Mouse (Mus musculus) urinary bladder, postnatal 14 days (tissue): ENCODE measurements around the gene Shroom2.
A peak's percentile ranks its signal among the peaks of the same experiment; 100 is the strongest.
"Not testable (repeated sequence)": the region's sequence is repeated elsewhere in the genome, so short reads cannot be mapped to it uniquely, and the experiment has no call there.

Experiments used
- DNase-seq: peaks from one replicate; pipeline ENCODE4 v3.0.0; 2021; ENCODE audit warnings: low spot score

Gene Shroom2

GRCm38 (mm10) chrX:152768891-152769599, at the start of gene Shroom2:
Gene Shroom2, minus strand, starts transcription at chrX:152769465.
- DNase-seq, result peak; percentile 6

DNA sequence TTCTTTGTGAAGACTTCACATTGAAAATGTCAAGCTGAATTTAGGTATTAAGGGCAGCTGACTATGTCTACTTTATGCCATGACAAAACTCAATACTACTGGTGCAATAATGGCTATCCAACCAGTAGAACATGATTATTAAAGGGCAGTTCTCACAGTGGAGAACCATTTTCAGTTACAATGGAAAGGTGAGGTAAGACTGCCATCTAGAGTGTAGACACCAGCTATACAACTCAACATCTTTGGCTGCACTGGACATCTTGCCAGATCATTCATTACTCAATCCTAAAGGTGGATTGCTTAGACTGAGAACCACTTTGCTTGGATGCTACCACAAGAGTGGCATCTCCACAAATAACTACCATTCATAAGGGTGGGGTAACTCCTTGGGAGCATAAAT, 49.7 kb upstream of the Shroom2 start:
- DNase-seq, result no peak

GRCm38 (mm10) chrX:152813339-152813738, 44.1 kb upstream of the Shroom2 start:
- no peak for DNase-seq

DNA sequence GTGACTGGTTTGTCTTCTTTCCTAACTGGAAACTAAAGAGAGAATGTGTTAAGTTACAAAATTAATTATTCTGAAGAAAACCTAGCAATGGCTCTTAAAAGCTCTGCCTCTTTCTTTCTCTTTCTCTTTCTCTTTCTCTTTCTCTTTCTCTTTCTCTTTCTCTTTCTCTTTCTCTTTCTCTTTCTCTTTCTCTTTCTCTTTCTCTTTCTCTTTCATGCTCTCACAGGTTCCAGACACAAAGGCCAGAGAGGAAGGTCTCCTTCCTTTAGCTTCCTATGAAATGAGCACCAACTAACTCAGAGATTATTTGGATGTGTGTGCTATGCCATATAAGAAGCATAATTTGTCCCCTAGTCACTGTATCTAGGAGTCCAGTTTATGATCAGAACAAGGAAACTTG, 36.1 kb upstream of the Shroom2 start:
- no peak for DNase-seq

GRCm38 (mm10) chrX:152788611-152789010, 19.3 kb upstream of the Shroom2 start:
- no peak for DNase-seq

DNA sequence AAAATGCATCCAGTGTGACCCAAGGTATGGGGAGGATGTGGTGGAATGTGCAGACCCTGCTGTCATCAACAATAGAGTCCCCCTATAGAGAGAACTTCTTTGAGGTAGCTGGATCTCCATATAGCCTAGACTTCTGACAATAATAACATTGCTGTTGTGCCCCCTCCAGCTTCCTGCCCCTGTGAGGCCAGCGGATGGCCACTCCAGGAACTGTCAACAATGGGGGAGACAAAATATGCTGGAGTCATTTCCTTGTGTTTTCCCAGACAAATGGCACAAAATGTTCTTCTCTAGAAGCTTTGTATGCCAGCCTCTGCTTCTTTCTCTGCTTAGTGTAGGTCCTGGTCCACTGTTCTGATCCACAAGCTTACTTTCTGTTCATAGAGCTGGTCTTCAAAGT, 18.9 kb upstream of the Shroom2 start:
- DNase-seq, result no peak

DNA sequence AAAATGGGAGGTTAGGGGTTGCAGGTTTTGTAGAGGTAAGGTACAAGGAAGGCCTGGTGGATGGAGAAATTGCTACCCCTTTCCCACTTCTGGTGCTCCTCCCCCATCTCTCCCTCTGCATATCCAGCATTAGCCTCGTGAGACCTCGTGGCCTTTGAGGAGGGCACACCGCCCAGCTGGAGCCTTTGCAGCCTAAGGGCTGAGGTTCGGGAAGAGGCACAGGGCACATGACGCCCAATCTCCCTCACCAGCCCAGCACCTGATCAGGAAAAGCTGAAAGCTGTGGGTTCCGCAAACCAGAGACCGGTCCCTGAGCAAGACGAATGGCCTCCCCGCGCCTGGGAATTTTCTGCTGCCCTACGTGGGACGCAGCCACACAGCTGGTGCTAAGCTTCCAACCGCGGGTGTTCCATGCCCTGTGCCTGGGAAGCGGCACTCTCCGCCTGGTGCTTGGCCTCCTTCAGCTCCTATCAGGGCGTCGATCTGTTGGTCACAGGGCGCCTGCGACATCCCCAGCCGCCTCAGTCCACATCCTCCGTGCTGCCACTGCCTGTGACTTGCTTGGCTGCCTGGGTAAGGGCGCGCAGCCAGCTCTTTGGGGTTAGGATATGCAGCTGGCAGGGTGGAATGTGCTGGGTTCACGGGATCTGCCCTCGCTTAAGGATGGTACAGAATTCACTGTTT, 12.6 kb upstream of the Shroom2 start, which contains the start of gene Gpr143:
Gene Gpr143, plus strand, starts transcription at position 202 of the 684 bp plus-strand sequence.
- peak; percentile 6 for DNase-seq

DNA sequence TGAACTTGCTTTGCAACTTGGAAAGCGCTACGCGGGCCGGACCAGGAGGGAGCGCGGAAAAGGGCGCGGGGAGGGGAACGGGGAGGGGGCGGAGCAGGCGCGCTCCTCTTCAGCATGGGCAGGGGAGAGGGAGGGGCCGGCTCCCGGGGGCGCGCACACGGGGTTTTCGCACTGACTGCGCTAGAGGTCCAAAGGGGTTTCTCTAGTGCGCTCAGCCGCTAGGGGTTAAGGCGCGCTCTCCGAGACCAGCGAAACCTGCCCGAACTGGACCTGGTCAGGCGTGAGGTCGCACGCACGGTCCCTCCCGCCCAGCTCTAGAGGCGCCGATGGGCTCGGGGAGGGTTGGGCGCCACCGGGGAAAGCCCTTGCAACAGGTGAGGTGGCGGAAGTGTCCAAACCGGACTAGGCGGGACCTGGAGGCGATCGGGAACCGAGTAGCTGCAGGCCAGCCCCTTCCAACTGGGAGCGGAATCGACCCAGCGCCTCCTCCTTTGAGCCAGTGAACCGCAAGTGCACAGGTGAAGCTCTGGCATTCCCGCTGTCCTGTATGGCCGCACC, 414 bp upstream of the Shroom2 start:
- DNase-seq, result peak; percentile 69

DNA sequence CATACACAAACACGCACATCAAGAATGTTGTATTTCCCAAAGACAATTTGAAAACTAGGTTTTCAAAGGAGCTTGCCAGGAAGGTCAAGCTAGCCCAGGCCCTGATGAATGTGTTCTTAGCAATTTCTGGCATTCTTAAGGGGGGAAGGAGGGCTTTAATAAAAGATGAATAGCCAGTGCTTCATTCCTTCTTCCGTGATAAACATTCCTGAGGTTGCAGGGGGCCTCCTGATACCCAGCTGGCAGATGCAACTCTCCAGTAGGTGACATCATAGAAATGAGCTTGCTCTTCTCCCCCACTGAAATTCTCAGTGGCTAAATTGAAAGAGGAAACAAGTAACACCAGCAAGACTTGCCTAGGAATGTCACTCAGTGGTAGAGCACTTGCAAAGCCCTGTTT, 5.1 kb downstream of the Shroom2 start:
- no peak for DNase-seq

DNA sequence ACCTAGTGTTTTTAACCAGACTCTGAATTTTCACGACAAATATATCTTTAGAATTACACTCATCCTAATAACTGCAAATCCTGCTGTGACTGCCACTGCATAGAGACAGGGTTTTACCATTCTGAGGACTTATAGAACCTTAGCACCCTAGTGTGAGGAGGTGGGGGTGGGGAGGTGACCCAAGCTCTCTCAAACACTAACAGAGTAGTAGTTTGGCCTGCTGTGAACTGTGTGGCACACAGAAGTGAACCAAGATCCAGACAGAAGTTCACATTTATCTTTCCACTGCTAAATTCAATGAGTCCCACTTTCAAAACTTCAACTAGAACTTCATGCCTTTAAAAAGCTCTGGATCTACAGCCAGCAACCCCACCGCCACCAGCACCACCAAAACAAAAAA, 6.4 kb downstream of the Shroom2 start:
- DNase-seq, result no peak

DNA sequence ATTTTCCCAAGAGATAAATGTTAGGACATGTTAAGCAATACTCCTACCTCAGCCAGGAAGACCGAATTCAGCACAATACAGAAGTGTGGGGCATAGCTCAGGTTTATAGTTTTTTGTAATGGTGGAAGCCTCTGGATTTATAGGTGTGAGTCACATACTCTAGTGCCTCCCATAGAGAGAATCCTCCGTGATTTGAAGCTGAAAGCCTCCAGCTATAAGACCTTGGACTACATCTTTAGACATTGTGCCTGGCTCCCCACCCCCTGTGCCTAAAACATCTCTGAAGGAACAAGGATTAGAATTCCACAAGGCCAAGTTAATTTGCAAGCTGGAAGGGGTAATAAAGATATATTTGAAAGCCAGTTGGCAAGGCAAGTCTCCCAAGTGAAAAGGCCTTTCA, 6.8 kb downstream of the Shroom2 start:
- no peak for DNase-seq

DNA sequence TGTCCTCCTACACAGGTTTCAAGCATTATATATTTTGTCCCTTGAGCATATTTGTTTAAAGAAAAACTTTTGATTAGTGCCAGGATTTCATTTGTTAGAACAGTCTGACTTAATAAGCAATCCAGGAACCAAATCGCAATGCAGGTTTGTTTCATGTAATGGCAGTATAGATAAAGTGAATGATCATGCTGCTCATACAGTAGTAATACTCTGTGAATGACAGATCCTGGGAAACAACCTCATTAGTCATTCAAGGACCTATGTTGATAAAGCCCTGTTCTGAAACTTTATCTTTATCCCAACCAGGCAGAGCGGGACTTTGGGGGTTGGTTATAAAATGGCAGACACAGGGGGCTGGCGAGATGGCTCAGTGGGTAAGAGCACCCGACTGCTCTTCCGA, 13.0 kb downstream of the Shroom2 start:
- no peak for DNase-seq

DNA sequence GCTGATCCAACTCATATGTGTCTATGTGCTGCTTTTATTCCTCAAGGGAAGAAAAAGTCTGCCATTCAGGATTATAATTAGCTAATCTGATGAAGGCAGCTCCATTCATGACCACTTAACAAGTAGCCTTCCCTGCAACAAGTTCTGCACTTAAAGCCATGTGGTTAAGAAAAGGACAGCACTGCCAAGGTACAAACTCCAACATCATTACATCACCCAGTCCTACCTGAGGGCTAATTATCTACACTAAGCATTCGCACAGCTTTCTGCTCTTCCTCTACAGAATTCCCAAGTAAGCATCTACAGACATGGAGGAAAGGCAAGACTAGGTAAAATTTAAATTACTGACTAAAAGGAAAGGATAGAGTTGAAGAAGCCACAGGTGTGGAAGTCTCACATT, 13.4 kb downstream of the Shroom2 start:
- DNase-seq, result no peak

GRCm38 (mm10) chrX:152745925-152746324, 23.3 kb downstream of the Shroom2 start:
- no peak for DNase-seq

DNA sequence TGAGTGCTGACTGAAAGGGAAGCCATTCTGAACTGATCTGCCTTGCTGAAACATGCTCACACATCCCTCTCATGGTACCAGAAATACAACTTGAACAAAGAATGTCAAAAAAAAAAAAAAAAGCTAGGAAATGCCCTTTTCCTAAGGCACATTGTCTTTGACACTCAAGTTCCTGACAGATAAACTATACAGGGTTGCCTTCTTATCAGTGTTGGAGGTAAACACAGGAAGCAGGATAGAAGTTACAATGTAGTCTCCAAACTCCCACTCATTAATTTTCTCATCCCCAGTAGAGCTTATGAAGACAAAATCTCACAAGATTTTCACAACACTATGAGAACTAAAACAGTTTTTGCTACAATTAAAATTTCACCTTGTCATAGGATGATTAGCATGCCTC, 25.6 kb downstream of the Shroom2 start:
- no peak for DNase-seq

- no peak for DNase-seq
Measured at GRCm38 (mm10) chrX:152738759-152739368, 30.4 kb downstream of the Shroom2 start.

- no peak for DNase-seq
Measured at GRCm38 (mm10) chrX:152738191-152738590, 31.1 kb downstream of the Shroom2 start.

DNA sequence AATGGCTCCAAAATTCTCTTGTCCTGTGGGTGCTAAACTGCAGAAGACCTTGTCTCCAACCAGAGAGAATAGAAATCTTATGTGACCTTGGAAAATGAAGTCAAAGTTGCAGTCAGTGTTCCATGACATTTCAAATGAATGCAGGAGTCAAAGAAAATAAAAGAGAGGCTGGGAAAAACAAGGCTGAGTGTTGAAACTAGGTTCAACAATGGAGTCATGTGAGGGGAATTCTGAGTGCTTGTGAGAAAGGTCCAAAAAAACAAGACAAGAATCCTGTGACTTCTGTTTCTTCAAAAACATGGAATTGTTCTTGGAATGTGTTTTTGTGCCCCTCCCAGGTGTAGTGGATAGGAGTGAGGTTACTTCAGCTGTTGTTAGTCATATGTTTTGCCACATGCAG, 34.0 kb downstream of the Shroom2 start:
- no peak for DNase-seq

DNA sequence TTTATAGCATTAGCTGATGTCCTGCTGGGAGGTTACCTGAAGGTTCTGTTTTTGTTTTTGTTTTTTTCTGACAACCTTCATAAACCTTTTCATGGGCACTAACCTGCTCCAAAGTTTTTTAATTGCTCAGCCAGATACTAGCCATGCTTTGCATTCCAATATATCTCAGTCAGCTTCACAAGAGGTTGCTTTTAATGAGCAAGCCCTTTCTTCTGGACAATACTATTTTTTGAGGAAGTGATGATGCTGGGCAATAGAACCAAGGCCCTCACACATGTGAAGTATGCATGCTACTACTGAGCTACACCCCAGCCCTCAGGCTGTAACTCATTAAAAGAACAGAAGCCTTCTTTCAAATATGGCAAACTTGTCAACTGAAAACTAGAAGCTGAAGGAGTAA, 52.6 kb downstream of the Shroom2 start:
- no peak for DNase-seq

GRCm38 (mm10) chrX:152710715-152711114, 58.5 kb downstream of the Shroom2 start:
- DNase-seq, result not testable (repeated sequence)

DNA sequence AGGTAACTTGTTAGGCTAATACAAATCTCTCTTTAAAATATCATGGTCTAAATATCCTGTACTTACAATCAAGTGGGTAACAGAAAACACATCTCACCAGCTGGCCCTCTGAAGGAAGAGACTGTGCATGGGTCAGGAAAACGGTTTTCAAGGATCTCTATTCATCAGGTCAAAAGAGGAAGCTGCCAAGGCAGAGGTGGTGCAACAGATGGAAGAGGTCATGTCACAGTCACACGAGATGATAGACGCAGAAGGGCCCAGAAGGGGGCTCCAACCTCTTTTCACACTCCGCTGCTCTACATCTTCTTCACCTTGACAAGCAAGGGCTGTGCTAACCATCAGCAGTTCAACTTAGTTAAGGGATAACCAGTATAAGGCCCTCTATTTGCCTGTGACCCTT, 60.9 kb downstream of the Shroom2 start:
- no peak for DNase-seq

DNA sequence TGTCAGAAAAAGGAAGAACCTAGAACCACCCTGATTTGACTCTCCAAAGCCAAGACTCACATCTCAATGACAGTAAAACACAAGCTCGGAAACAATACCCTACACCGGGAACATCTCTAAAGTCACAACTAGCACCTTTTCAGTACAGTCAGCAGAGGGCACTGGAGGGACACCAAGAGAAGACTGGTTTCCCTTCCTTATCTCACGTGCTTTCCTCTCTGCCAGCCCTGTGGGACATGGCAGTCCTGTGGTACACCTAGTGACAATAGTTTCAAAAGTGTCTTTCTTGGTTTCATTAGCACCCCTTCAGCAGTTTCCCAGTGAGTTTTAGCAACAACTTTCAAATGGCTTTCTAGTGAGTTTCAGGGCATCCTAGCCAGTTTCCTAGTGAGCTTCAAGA, 63.9 kb downstream of the Shroom2 start:
- DNase-seq, result peak; percentile 24

- DNase-seq, result peak; percentile 64
Measured at GRCm38 (mm10) chrX:152703624-152704023, 65.6 kb downstream of the Shroom2 start.
